Mouse (Mus musculus) olfactory bulb, adult 2 months (tissue): ENCODE results near the gene Ptger1.

Experiments used
- CTCF ChIP-seq: fragments of 200-500 bp; IDR thresholded peaks from 2 replicates; pipeline ENCODE4 v1.5.1; 2012; ENCODE audit warnings: low read depth, mild to moderate bottlenecking, low read length, moderate library complexity; ENCODE audit not compliant: insufficient read depth
- POLR2A ChIP-seq: fragments of 200-500 bp; IDR thresholded peaks from 2 replicates; pipeline ENCODE4 v1.6.1; 2012; ENCODE audit warnings: mild to moderate bottlenecking, low read depth, low read length, moderate library complexity; ENCODE audit not compliant: insufficient read depth

GRCm38 (mm10) chr8:83652030-83652743 is 14.3 kb upstream of the Ptger1 start, which contains the start of gene Gipc1:
- TF ChIP-seq POLR2A (peak; percentile 75), CTCF (no peak)
